Mouse (Mus musculus): Measurements from ENCODE around the gene Cbfa2t3. TPM values are rescaled to one million over a fixed set of nuclear protein-coding genes. Genes with fewer than 3 reads are reported as not detected.

Gene Cbfa2t3
- total and polyA plus RNA-seq, 2 experiments from 2014 or later, result 10.0 to 12.6 TPM

DNA sequence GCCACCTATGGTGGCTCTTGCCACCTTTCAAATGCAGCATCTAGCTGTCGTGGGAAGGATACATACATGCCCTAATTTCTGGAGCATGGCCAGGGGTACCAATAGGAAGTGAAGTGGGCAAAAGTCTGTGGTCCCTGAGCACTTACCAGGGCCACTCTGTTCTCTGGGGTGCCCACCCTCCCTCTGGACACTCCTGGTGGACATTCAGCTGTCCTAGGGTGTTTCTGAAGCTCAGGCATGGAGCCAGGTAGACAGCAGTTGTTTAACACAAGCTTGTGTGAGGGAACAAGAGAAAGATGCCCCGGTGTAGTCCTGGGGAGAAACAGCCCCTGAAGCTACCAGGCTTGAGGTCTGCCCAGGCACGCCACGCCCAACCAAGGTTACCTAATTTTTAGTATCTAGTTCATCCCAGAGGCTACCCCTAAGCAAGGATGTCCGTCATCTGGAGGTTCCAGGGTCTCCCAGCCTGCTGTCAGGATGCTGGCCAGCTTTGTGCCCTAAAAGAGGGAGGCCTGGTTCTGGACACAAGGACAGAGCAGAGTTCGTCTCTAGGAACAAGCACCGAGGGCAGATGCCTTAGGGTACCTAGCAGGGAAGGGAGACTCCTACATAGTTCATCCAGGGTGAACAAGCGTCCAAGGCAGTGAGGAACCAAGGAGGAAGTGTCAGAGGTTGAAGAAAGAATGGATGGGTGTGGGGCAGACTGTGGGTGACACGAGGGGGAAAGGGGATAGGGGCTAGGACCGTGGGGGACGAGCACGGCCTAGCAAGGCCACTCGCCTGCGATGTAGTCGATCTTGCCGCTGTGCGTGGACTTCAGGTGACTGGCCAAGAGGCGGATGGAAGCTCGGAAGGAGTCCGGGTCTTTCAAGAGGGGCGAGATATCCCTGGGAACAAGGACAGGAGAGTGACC, 122.9 kb downstream of the Cbfa2t3 start:
- H3K27me3 ChIP-seq (ENCODE audit: insufficient read depth, low read length), result no peaks in the 10 kb centered on the region
- peak overlapping the region; percentile 45 for H3K4me3 ChIP-seq (ENCODE audit: low read length)
- H3K4me2 ChIP-seq (ENCODE audit: low read depth, low read length), result peak overlapping the region; percentile 74
- 16% methylated on average over 21 of the region's 21 CpGs for WGBS
- H3K9me3 ChIP-seq (ENCODE audit: low read length), result no peaks in the 10 kb centered on the region
- H3K27ac ChIP-seq, result peak overlapping the region; percentile 70
- peak; percentile 44 for ATAC-seq
- DNase-seq (ENCODE audit: low spot score), result no peak
- H3K36me3 ChIP-seq (ENCODE audit: insufficient read depth, low read length), result no peaks in the 10 kb centered on the region; the same call in 1 of the 2 replicates
- H3K4me1 ChIP-seq (ENCODE audit: insufficient read depth, low read length), result peaks cover 24% of the 10 kb centered on the region
- H3K9ac ChIP-seq (replicated peaks; ENCODE audit: low read length), result peak overlapping the region; percentile 82
- TF ChIP-seq CTCF (IDR thresholded peaks at IDR 0.05; ENCODE audit: low read depth), result no peak

DNA sequence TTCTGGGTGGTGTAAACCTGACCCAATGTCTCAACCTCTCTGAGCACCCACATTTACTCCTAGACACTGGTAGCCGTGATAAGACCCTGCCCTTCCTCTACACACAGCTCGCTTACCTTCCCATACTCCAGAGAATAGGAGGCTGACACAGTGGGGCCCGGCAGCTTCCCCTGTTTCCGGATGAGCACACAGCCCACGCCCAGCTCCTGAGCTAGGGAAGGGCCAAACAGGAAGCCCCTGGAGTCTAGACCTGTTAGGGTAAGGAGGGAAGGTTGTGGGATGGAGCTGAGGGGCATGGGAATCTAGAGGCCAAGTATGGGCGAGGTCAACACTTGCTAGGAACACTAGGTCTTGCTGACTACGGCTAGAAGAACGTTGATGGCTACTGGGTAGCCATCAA, 123.6 kb downstream of the Cbfa2t3 start:
- DNase-seq (ENCODE audit: low spot score), result no peak
- H3K9ac ChIP-seq (replicated peaks; ENCODE audit: low read length), result peak overlapping the region; percentile 82; the same call in 1 of the 2 replicates

More for the DNA sequence above, 123.6 kb downstream of the Cbfa2t3 start:
- Histone ChIP-seq H3K9me3 (ENCODE audit: low read length) (no peaks in the 10 kb centered on the region), H3K36me3 (ENCODE audit: insufficient read depth, low read length) (no peaks in the 10 kb centered on the region; the same call in 1 of the 2 replicates), H3K4me1 (ENCODE audit: insufficient read depth, low read length) (peaks cover 24% of the 10 kb centered on the region), H3K4me3 (ENCODE audit: low read length) (no peak overlapping the region; the same call in 1 of the 2 replicates), H3K4me2 (ENCODE audit: low read depth, low read length) (peak overlapping the region; percentile 74), H3K27me3 (ENCODE audit: insufficient read depth, low read length) (no peaks in the 10 kb centered on the region), H3K27ac (no peak overlapping the region)
- 71% methylated on average over 8 of the region's 8 CpGs for WGBS
- TF ChIP-seq CTCF (IDR thresholded peaks at IDR 0.05; ENCODE audit: low read depth), result no peak
- no peak for ATAC-seq

Small RNA genes lying within 50 kb of the gene (microRNA-seq; reads per million reads assigned to microRNA genes)
- gene Mir6396, result 0 reads per million in 2 experiments

Other genes starting within 250 kb of the Cbfa2t3 start
- not detected in 2 replicates for gene Snai3, start 238.4 kb downstream of the Cbfa2t3 start, total RNA-seq (2014; rRNA removed)
- not detected in 2 replicates for gene Snai3, start 238.4 kb downstream of the Cbfa2t3 start, polyA plus RNA-seq (2015; fragmentation: Nextera tagmentation; extraction: Ambion mirVana)
- 37.4 and 48.8 TPM in 2 replicates for gene Rnf166, start 223.0 kb downstream of the Cbfa2t3 start, total RNA-seq (2014; rRNA removed)
- 22.6 and 27.0 TPM in 2 replicates for gene Rnf166, start 223.0 kb downstream of the Cbfa2t3 start, polyA plus RNA-seq (2015; fragmentation: Nextera tagmentation; extraction: Ambion mirVana)
- gene Ctu2, start 223.0 kb downstream of the Cbfa2t3 start, total RNA-seq (2014; rRNA removed), result 39.9 and 49.8 TPM in 2 replicates
- gene Ctu2, start 223.0 kb downstream of the Cbfa2t3 start, polyA plus RNA-seq (2015; fragmentation: Nextera tagmentation; extraction: Ambion mirVana), result 85.4 and 93.6 TPM in 2 replicates
- gene Piezo1, start 147.8 kb downstream of the Cbfa2t3 start, total RNA-seq (2014; rRNA removed), result 10.0 and 17.5 TPM in 2 replicates
- 1.2 and 1.3 TPM in 2 replicates for gene Piezo1, start 147.8 kb downstream of the Cbfa2t3 start, polyA plus RNA-seq (2015; fragmentation: Nextera tagmentation; extraction: Ambion mirVana)
- gene Cdt1, start 131.1 kb downstream of the Cbfa2t3 start, total RNA-seq (2014; rRNA removed), result 24.9 and 26.3 TPM in 2 replicates
- gene Cdt1, start 131.1 kb downstream of the Cbfa2t3 start, polyA plus RNA-seq (2015; fragmentation: Nextera tagmentation; extraction: Ambion mirVana), result 10.7 and 11.7 TPM in 2 replicates
- gene Aprt, start 122.2 kb downstream of the Cbfa2t3 start, total RNA-seq (2014; rRNA removed), result 113 and 123 TPM in 2 replicates
- 183 and 189 TPM in 2 replicates for gene Aprt, start 122.2 kb downstream of the Cbfa2t3 start, polyA plus RNA-seq (2015; fragmentation: Nextera tagmentation; extraction: Ambion mirVana)
- 12.0 and 14.2 TPM in 2 replicates for gene Galns, start 87.6 kb downstream of the Cbfa2t3 start, total RNA-seq (2014; rRNA removed)
- 9.1 and 10.0 TPM in 2 replicates for gene Galns, start 87.6 kb downstream of the Cbfa2t3 start, polyA plus RNA-seq (2015; fragmentation: Nextera tagmentation; extraction: Ambion mirVana)
- gene Trappc2l, start 87.5 kb downstream of the Cbfa2t3 start, total RNA-seq (2014; rRNA removed), result 7.6 and 11.4 TPM in 2 replicates
- gene Trappc2l, start 87.5 kb downstream of the Cbfa2t3 start, polyA plus RNA-seq (2015; fragmentation: Nextera tagmentation; extraction: Ambion mirVana), result 117 and 130 TPM in 2 replicates
- not detected in 2 replicates for gene Pabpn1l, start 76.4 kb downstream of the Cbfa2t3 start, total RNA-seq (2014; rRNA removed)
- gene Pabpn1l, start 76.4 kb downstream of the Cbfa2t3 start, polyA plus RNA-seq (2015; fragmentation: Nextera tagmentation; extraction: Ambion mirVana), result not detected in 2 replicates
- gene Acsf3, start 76.4 kb upstream of the Cbfa2t3 start, total RNA-seq (2014; rRNA removed), result 19.9 and 22.3 TPM in 2 replicates
- 18.6 and 20.6 TPM in 2 replicates for gene Acsf3, start 76.4 kb upstream of the Cbfa2t3 start, polyA plus RNA-seq (2015; fragmentation: Nextera tagmentation; extraction: Ambion mirVana)
- gene Cdh15, start 148.9 kb upstream of the Cbfa2t3 start, total RNA-seq (2014; rRNA removed), result 0.72 and 0.84 TPM in 2 replicates
- 2.3 and 2.4 TPM in 2 replicates for gene Cdh15, start 148.9 kb upstream of the Cbfa2t3 start, polyA plus RNA-seq (2015; fragmentation: Nextera tagmentation; extraction: Ambion mirVana)

All from hindbrain, postnatal 0 days (tissue).